Mouse (Mus musculus) liver, postnatal 0 days (tissue): ENCODE results near the gene Mrtfb.

Experiments
- CTCF ChIP-seq: sonication (generic); IDR thresholded peaks from 2 replicates; pipeline ENCODE4 v1.5.1; 2016; ENCODE audit warnings: antibody characterized with exemption, low read depth
- EP300 ChIP-seq: IDR thresholded peaks from 2 replicates; pipeline ENCODE4 v1.6.1; 2016; ENCODE audit warnings: antibody characterized with exemption, low read depth, mild to moderate bottlenecking

- TF ChIP-seq CTCF (no peak), EP300 (no peak)
Measured at GRCm38 (mm10) chr16:13360208-13360607, 103.9 kb downstream of the Mrtfb start.
